Mouse (Mus musculus) kidney, adult 2 months (tissue): ENCODE measurements around the gene Gm11437.

Experiments
- CTCF ChIP-seq: fragments of 200-500 bp; conservative IDR thresholded peaks from 2 replicates; pipeline ENCODE4 v1.5.1; 2011; ENCODE audit warnings: low read depth, mild to moderate bottlenecking, control low read depth, low read length, moderate library complexity, mixed read lengths; ENCODE audit not compliant: insufficient read depth, insufficient read length
- POLR2A ChIP-seq: fragments of 200-500 bp; IDR thresholded peaks from one replicate; pipeline ENCODE4 v1.6.1; 2011; ENCODE audit warnings: low read depth, low read length, control low read depth

- no peak for TF ChIP-seq POLR2A
- no peak for TF ChIP-seq CTCF
These were observed 39.3 kb downstream of the Gm11437 start for GRCm38 (mm10) chr11:84127977-84128376.
